In the genomic region with DNA sequence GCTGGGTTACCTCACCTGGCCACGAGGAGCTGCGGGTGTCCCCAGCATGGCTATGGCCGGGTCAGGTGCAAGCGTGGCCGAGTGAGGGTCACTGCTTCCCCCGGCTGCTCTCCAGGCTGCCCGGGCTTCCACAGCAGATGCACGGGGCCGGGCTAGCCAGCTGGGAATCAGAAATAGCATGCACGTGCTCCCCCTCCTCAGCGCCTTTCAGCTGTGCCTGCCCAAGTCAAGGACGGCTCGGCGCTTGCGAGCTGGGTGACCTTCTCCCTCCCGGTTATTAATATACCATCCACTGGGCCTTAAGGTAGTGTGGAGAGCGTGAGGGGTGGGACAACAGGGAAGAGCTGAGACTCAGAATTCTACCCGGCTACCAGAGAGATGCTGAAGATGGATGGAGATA, we compare ENCODE assay signal across 23 mouse cellular contexts. TPM values are rescaled to one million over a fixed set of nuclear protein-coding genes. Genes with fewer than 3 reads are reported as not detected.
A peak's percentile ranks its signal among the peaks of the same experiment; 100 is the strongest.
DNase-seq lines count a peak whose midpoint lies in the region; ATAC-seq and TF ChIP-seq lines count a peak whose summit lies in the region.
"Had no signal": no experiment of that assay in that cellular context is flagged by ENCODE, and none has a peak within 500 bp of the region (broad histone marks: within the 10 kb centered on the region; RNA-seq: fewer than 3 reads in every experiment).

No protein-coding gene starts in this region.

- no peaks in the 10 kb centered on the region for H3K4me1 ChIP-seq in embryonic facial prominence, embryonic 14.5 days (ENCODE audit: control insufficient read depth, insufficient read depth, low read length)
- H3K4me1 ChIP-seq in embryonic facial prominence, embryonic 10.5 days, result no peaks in the 10 kb centered on the region
- H3K4me1 ChIP-seq in heart, embryonic 12.5 days (replicated peaks), result peaks cover 14% of the 10 kb centered on the region
- H3K4me1 ChIP-seq in forebrain, embryonic 11.5 days (replicated peaks; ENCODE audit: control insufficient read depth, insufficient read depth, low read length), result no peaks in the 10 kb centered on the region
- no peaks in the 10 kb centered on the region for H3K4me1 ChIP-seq in lung, postnatal 0 days (ENCODE audit: insufficient read depth, low read depth, low read length)
- H3K4me1 ChIP-seq: embryonic facial prominence, embryonic 13.5 days; forebrain, embryonic 12.5 days had no signal

- H3K9ac ChIP-seq in embryonic facial prominence, embryonic 14.5 days (ENCODE audit: low read depth, low read length), result no peak overlapping the region
- H3K9ac ChIP-seq in heart, embryonic 12.5 days, result no peak overlapping the region; the same call in 1 of the 2 replicates
- no peak overlapping the region for H3K9ac ChIP-seq in forebrain, embryonic 11.5 days (ENCODE audit: low read length)
- no peak overlapping the region for H3K9ac ChIP-seq in lung, postnatal 0 days (replicated peaks; ENCODE audit: low read depth)
- H3K9ac ChIP-seq: embryonic facial prominence, embryonic 13.5 days; forebrain, embryonic 12.5 days; hindbrain, embryonic 15.5 days; limb, embryonic 15.5 days; liver, postnatal 0 days; neural tube, embryonic 13.5 days had no signal

- WGBS in embryonic facial prominence, embryonic 14.5 days, result 73% methylated on average over 16 of the region's 18 CpGs
- WGBS in embryonic facial prominence, embryonic 10.5 days, result 88% methylated on average over 18 of the region's 18 CpGs
- WGBS in heart, embryonic 12.5 days, result 61% methylated on average over 18 of the region's 18 CpGs
- 87% methylated on average over 18 of the region's 18 CpGs for WGBS in forebrain, embryonic 11.5 days
- WGBS in lung, postnatal 0 days, result 74% methylated on average over 18 of the region's 18 CpGs

- H3K27ac ChIP-seq in embryonic facial prominence, embryonic 14.5 days (replicated peaks; ENCODE audit: low read depth, low read length), result no peak overlapping the region
- no peak overlapping the region for H3K27ac ChIP-seq in embryonic facial prominence, embryonic 10.5 days (replicated peaks)
- H3K27ac ChIP-seq in heart, embryonic 12.5 days (ENCODE audit: poor library complexity, severe bottlenecking), result 0 out of 2 replicates have a peak overlapping the region, but pooled peaks have one; percentile 23
- H3K27ac ChIP-seq in forebrain, embryonic 11.5 days (ENCODE audit: low read depth, low read length), result no peak overlapping the region
- H3K27ac ChIP-seq in lung, postnatal 0 days (ENCODE audit: low read length), result no peak overlapping the region
- H3K27ac ChIP-seq: embryonic facial prominence, embryonic 13.5 days; forebrain, embryonic 12.5 days; hindbrain, embryonic 15.5 days; limb, embryonic 15.5 days; neural tube, embryonic 13.5 days had no signal

- TF ChIP-seq CTCF in lung, postnatal 0 days (IDR thresholded peaks at IDR 0.05), result no peak

- H3K4me2 ChIP-seq in embryonic facial prominence, embryonic 14.5 days (ENCODE audit: low read depth, low read length), result no peak overlapping the region
- no peak overlapping the region for H3K4me2 ChIP-seq in heart, embryonic 12.5 days
- no peak overlapping the region for H3K4me2 ChIP-seq in forebrain, embryonic 11.5 days (ENCODE audit: low read depth, low read length, severe bottlenecking)
- no peak overlapping the region for H3K4me2 ChIP-seq in lung, postnatal 0 days (replicated peaks; ENCODE audit: low read depth, low read length)
- H3K4me2 ChIP-seq: embryonic facial prominence, embryonic 13.5 days; forebrain, embryonic 12.5 days; hindbrain, embryonic 15.5 days; limb, embryonic 15.5 days; neural tube, embryonic 13.5 days had no signal

- H3K4me3 ChIP-seq in embryonic facial prominence, embryonic 14.5 days (ENCODE audit: low read depth, low read length), result no peak overlapping the region
- H3K4me3 ChIP-seq in embryonic facial prominence, embryonic 10.5 days, result no peak overlapping the region
- H3K4me3 ChIP-seq in heart, embryonic 12.5 days, result no peak overlapping the region
- no peak overlapping the region for H3K4me3 ChIP-seq in forebrain, embryonic 11.5 days (ENCODE audit: low read depth, low read length)
- H3K4me3 ChIP-seq in lung, postnatal 0 days (ENCODE audit: low read depth, low read length), result no peak overlapping the region
- H3K4me3 ChIP-seq: embryonic facial prominence, embryonic 13.5 days; forebrain, embryonic 12.5 days; hindbrain, embryonic 15.5 days; limb, embryonic 15.5 days; neural tube, embryonic 13.5 days had no signal

- ATAC-seq in embryonic facial prominence, embryonic 14.5 days (ENCODE audit: low read depth), result peak; percentile 65; the same call in 1 of the 2 replicates
- ATAC-seq in heart, embryonic 12.5 days (ENCODE audit: insufficient number of reproducible peaks, low FRiP score), result peak; percentile 51; the same call in 1 of the 2 replicates
- no peak for ATAC-seq in forebrain, embryonic 11.5 days (replicated peaks; ENCODE audit: low FRiP score)
- no peak for ATAC-seq in lung, postnatal 0 days
- ATAC-seq: activated CD4-positive, CD25-positive, alpha-beta regulatory T cell, adult 4 months; liver, postnatal 0 days; Patski had no signal

- TF ChIP-seq EP300 in lung, postnatal 0 days (IDR thresholded peaks at IDR 0.05), result no peak

- intact Hi-C loops in heart, postnatal 25 days (cut with DNase I), result no loop called here

- H3K27me3 ChIP-seq in embryonic facial prominence, embryonic 14.5 days (replicated peaks; ENCODE audit: control insufficient read depth, insufficient read depth, low read length), result no peaks in the 10 kb centered on the region
- no peaks in the 10 kb centered on the region for H3K27me3 ChIP-seq in embryonic facial prominence, embryonic 10.5 days (replicated peaks; ENCODE audit: low read depth, poor library complexity, severe bottlenecking)
- peaks cover 57% of the 10 kb centered on the region for H3K27me3 ChIP-seq in heart, embryonic 12.5 days (replicated peaks)
- no peaks in the 10 kb centered on the region for H3K27me3 ChIP-seq in forebrain, embryonic 11.5 days (ENCODE audit: control insufficient read depth, insufficient read depth, low read length)
- H3K27me3 ChIP-seq in lung, postnatal 0 days (replicated peaks; ENCODE audit: insufficient read depth, low read length), result no peaks in the 10 kb centered on the region
- H3K27me3 ChIP-seq: embryonic facial prominence, embryonic 13.5 days; forebrain, embryonic 12.5 days; hindbrain, embryonic 15.5 days; limb, embryonic 15.5 days had no signal

- no peaks in the 10 kb centered on the region for H3K9me3 ChIP-seq in embryonic facial prominence, embryonic 14.5 days (ENCODE audit: control insufficient read depth, low read length)
- H3K9me3 ChIP-seq in embryonic facial prominence, embryonic 10.5 days, result 0 out of 2 replicates have a peak, but pooled peaks cover 2% of the 10 kb centered on the region
- peaks cover 2% of the 10 kb centered on the region; the same call in 1 of the 2 replicates for H3K9me3 ChIP-seq in heart, embryonic 12.5 days (replicated peaks)
- H3K9me3 ChIP-seq in forebrain, embryonic 11.5 days (ENCODE audit: control insufficient read depth, low read length), result no peaks in the 10 kb centered on the region
- no peaks in the 10 kb centered on the region for H3K9me3 ChIP-seq in lung, postnatal 0 days (ENCODE audit: low read length)
- H3K9me3 ChIP-seq: forebrain, embryonic 12.5 days; hindbrain, embryonic 15.5 days; limb, embryonic 15.5 days; neural tube, embryonic 13.5 days had no signal

- peak; percentile 13 for DNase-seq in embryonic facial prominence, embryonic 14.5 days (ENCODE audit: low spot score)
- no peak for DNase-seq in embryonic facial prominence, embryonic 10.5 days (ENCODE audit: low spot score)
- DNase-seq in heart, adult 18-20 months, result peak; percentile 58 to 78
- peak; percentile 13 for DNase-seq in heart, postnatal 25 days (ENCODE audit: low spot score)
- no peak for DNase-seq in forebrain, embryonic 11.5 days (ENCODE audit: low spot score)
- DNase-seq in kidney, adult 9 months, result no peak
- DNase-seq in lung, postnatal 0 days (ENCODE audit: low spot score), result no peak
- DNase-seq: cerebellum, adult 9-10 months; kidney, adult 11 months; kidney, postnatal 25 days; liver, postnatal 0 days; lung, postnatal 36 days; retina, postnatal 1 day; right cerebral cortex, postnatal 4 days; thymus, postnatal 36 days had no signal

- H3K36me3 ChIP-seq in embryonic facial prominence, embryonic 14.5 days (ENCODE audit: control insufficient read depth, insufficient read depth, low read length), result no peaks in the 10 kb centered on the region
- no peaks in the 10 kb centered on the region for H3K36me3 ChIP-seq in embryonic facial prominence, embryonic 10.5 days (replicated peaks)
- H3K36me3 ChIP-seq in heart, embryonic 12.5 days, result no peaks in the 10 kb centered on the region
- H3K36me3 ChIP-seq in forebrain, embryonic 11.5 days (ENCODE audit: control insufficient read depth, insufficient read depth, low read length), result no peaks in the 10 kb centered on the region
- H3K36me3 ChIP-seq in lung, postnatal 0 days (ENCODE audit: insufficient read depth, low read length), result no peaks in the 10 kb centered on the region
- H3K36me3 ChIP-seq: embryonic facial prominence, embryonic 13.5 days; forebrain, embryonic 12.5 days; hindbrain, embryonic 15.5 days; limb, embryonic 15.5 days; neural tube, embryonic 13.5 days had no signal

RNA-seq across cellular contexts. Expression of a gene that starts 11.8 kb away (rescaled TPM):
- 74.0 and 84.6 TPM in 2 replicates for polyA plus RNA-seq in embryonic facial prominence, embryonic 14.5 days (2014; fragmentation: Nextera tagmentation; extraction: Ambion mirVana)
- polyA plus RNA-seq in embryonic facial prominence, embryonic 10.5 days (2016; fragmentation: Nextera tagmentation; extraction: Ambion mirVana), result 145 and 147 TPM in 2 replicates
- total RNA-seq in heart, adult 18-20 months (2021), result 10 to 100 TPM; 31.7 to 36.7 TPM
- 72.1 and 73.4 TPM in 2 replicates for polyA plus RNA-seq in heart, embryonic 12.5 days (2016; fragmentation: Nextera tagmentation; extraction: Ambion mirVana)
- total RNA-seq in heart, postnatal 25 days (2021), result 10 to 100 TPM; 30.1 to 41.8 TPM
- polyA plus RNA-seq in forebrain, embryonic 11.5 days (2014; fragmentation: Nextera tagmentation; extraction: Ambion mirVana), result 140 and 163 TPM in 2 replicates
- 70.3 and 74.0 TPM in 2 replicates for polyA plus RNA-seq in lung, postnatal 0 days (2015; fragmentation: Nextera tagmentation; extraction: Ambion mirVana)

Comparison
In these comparisons a context has a peak if more than half of its experiments do, and no peak if none do; other contexts are left out.
1. DNase-seq: peak in embryonic facial prominence, embryonic 14.5 days (single experiment), heart, adult 18-20 months (2 of 2) and heart, postnatal 25 days (single experiment); none in embryonic facial prominence, embryonic 10.5 days (single experiment), forebrain, embryonic 11.5 days (single experiment), kidney, adult 9 months (single experiment) and lung, postnatal 0 days (single experiment).
2. ATAC-seq: peak in embryonic facial prominence, embryonic 14.5 days (single experiment) and heart, embryonic 12.5 days (single experiment); none in forebrain, embryonic 11.5 days (single experiment) and lung, postnatal 0 days (single experiment).